Mouse (Mus musculus) kidney, postnatal 25 days (tissue): ENCODE data around the gene Nr2f6.
A peak's percentile ranks its signal among the peaks of the same experiment; 100 is the strongest.

Experiments used
- DNase-seq, 2 experiments: peaks; one replicate each; pipeline ENCODE4 v3.0.0; 2021; ENCODE audit warnings: mixed read lengths in 2 of 2

Nr2f6 gene

GRCm38 (mm10) chr8:71388267-71388666 is 6.5 kb upstream of the Nr2f6 start:
- peak in 1 of 2 experiments; percentile 58 for DNase-seq

GRCm38 (mm10) chr8:71385212-71385835 is 3.6 kb upstream of the Nr2f6 start:
- peak; percentile 38 to 47 for DNase-seq

DNA sequence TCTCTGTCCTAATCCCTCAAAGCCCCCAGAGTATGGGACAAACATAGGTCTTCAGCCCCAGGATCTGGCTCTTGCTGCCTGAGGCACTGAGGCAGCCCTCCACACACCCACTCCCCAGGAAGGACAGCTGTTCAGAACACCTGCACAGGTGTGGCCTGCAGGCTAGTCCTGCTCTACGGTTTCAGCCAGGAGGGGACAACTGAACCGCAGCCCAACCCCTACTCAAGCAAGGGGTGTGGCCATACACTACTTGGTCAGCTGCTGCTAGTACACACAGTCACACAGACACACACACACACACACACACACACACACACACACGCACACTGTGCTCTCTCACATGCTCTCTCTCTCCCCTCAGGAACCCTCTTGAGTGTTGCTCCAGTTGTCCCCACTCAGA is 2.1 kb upstream of the Nr2f6 start:
- peak in 1 of 2 experiments; percentile 55 for DNase-seq

DNA sequence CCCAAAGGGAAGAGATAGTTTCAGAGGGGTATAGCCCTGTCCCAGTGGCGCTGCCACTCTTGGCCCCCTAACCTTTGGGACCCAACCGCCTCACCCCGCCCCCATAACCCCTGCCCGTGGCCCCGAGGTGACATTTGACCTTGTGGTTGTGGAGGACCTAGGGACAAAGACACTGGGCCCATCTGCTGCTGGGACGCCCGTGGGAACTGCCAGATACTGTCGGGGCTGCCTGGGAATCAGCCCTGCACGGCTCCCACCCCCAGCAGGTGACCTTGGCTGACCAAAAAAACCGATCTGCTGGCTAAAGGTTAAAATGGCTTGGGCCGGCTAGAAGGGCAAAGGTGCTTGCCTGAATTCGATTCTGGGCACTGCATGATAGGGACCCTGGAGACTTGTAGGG is 1.6 kb upstream of the Nr2f6 start:
- peak; percentile 51 to 72 for DNase-seq

GRCm38 (mm10) chr8:71381971-71382961 is 506 bp upstream of the Nr2f6 start:
- peak; percentile 90 to 95 for DNase-seq

GRCm38 (mm10) chr8:71380178-71381171 is 1.3 kb downstream of the Nr2f6 start:
- DNase-seq: peak; percentile 44 to 75

DNA sequence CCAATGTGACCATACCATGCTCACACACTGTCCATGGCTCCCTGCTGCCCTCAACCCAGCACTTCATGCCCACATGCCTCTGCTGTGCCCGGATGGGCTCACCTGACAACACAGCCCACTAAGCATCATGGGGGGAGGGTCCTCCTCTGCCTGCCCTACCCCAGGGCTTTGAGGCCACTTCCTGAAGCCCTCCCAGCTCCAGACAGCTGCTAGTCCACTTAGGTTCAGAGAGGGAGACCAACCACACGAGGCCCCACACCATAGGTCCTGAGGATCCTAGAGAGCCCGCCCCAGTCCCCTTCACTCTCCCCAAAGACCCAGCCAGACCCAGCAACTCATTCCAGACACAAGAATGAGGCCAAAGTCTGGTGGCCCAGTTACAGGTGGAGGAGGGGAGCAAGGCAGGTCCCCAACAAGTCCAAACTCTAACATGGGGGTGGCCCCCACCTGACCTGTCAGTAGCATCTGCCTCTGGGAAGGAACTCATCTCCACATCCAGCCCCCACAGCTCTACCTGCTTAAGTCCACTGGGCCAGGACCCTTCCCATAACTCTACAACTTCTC is 2.2 kb downstream of the Nr2f6 start:
- peak; percentile 58 to 80 for DNase-seq

GRCm38 (mm10) chr8:71379008-71379407 is 2.8 kb downstream of the Nr2f6 start:
- DNase-seq: no peak

- DNase-seq: peak; percentile 60 to 76
Observed at GRCm38 (mm10) chr8:71376423-71377030, 5.2 kb downstream of the Nr2f6 start.

DNA sequence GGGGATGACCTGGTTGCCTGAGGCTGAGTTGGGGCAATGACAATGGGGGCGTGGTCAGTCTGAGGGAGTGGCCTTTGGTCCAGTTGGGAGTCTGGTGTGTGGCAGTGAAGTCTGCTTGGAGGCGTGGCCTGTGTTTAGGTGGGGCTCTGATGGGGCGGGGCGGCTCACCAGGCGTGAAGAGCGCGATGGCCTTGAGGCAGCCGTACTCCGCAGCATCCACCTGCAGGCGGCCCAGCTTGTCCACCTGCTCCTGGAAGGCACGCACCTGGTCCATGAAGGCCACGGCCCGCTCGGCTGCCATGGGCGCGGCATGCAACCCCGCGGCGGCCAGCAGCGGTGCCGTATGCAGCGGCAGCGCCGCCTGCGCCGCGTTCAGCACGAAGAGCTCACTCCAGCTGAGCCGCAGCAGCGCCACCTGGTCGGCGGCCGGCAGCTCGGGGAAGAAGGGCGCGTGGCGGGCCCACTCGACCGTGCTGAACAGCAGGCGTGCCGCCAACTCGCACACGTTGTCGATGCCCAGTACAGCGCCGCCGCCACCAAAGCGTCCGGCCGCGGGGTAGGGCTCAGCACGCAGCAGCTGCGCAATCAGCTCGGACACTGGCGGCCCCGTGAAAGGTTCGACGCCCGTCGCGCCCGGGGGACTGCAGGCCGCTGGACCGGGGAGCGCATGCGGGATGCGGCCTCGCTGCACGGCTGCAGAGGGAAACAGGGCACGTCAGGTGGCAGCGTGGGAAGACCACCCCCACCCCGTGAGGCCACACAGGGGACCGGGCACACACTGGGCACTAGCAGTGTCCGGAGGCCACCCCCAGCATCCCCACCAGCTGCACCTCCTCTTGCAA is 6.0 kb downstream of the Nr2f6 start:
- DNase-seq: peak; percentile 92 to 95

DNA sequence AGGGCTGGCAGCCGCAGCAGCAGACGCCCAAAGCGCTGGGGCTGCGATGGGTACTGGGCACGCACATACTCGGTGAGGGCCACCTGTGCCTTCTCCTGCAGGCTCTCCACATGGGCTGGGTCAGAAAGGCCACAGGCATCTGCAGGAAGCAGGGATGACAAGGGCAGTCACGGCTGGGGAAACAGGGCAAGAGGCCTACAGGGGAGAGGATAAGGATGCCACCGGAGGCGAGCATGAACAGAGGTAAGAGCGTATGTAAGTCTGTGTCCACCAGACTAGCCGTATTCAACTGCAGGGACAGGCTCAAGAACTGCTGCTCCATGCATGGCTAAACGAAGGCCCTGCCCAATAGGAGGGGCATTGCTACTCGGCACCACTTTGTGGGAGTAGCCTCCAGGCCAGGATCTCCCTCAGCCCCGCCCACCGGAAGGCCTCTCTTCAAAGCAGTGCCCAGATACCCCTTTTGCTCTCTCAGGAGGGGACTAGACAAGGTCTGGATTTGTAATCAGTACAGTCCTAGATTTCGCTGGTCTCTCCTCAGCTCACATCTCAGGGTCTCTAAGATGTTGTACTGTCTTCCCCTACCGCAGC is 7.0 kb downstream of the Nr2f6 start:
- peak; percentile 72 to 82 for DNase-seq

DNA sequence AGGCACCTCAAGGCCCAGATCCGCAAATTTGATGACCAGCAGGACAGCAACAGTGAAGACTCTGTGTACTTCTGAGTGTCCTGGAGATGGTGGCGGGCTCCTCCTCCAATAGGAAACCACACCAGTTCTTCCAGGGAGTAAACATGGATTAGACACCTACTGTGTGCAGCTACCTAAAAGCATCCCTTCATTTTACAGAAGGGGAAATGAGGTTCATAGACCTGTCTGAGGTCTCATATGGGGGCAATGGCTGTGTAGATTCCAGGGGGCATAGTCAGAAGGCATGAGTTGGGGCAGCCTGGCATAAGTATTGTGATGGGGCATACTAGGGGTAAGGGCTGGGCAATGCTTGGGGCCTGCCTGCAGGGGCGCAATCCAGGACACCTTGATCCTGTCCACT is 8.8 kb downstream of the Nr2f6 start:
- DNase-seq: no peak

DNA sequence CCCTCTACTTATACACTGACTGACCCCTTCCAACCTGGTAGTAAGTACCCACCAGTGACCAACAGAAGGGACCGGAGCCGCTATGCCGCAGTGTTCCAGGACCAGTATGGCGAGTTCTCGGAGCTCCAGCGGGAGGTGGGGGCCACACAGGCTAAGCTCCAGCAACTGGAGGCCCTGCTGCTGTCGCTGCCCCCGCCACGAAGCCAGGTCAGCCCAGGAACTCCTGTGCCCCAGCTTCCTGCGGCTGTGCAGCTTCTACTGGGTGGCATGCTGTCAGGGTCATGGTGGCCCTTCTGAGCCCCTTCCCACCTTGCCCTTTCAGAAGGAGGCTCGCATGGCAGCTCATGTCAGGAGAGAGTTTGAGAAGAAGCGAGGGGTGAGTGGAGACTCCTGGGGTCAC is 9.3 kb downstream of the Nr2f6 start:
- DNase-seq: peak in 1 of 2 experiments; percentile 57

- peak; percentile 97 to 99 for DNase-seq
Observed at GRCm38 (mm10) chr8:71371236-71371848, 10.4 kb downstream of the Nr2f6 start, which contains the start of gene Ocel1. TSS of gene Ocel1 (plus strand) at chr8:71371298.

DNA sequence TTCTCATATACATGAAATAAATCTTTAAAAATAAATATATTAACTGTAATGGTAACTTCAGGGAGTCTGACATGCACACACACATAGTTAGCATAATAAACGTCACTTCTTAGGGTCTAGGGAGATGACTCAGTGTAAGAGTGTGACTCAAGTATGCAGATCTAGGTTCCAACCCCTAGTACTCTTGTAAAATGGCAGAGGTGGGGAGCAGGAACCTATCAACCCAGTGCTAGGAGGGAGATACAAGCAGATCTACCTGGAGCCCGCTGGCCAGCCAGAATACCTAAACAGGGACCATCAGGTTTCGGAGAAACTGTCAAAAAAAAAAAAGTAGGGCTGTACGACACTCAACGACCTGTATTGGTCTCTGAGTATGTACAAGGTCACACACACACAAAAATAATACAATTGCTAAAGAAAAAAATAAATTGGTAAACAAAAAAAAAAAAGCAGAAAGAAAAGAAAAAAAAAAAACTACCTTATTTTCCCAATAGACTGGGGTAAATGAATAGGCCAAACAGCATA is 11.0 kb downstream of the Nr2f6 start:
- DNase-seq: peak in 1 of 2 experiments; percentile 41

GRCm38 (mm10) chr8:71369040-71369718 is 12.6 kb downstream of the Nr2f6 start:
- DNase-seq: peak in 1 of 2 experiments; percentile 30

DNA sequence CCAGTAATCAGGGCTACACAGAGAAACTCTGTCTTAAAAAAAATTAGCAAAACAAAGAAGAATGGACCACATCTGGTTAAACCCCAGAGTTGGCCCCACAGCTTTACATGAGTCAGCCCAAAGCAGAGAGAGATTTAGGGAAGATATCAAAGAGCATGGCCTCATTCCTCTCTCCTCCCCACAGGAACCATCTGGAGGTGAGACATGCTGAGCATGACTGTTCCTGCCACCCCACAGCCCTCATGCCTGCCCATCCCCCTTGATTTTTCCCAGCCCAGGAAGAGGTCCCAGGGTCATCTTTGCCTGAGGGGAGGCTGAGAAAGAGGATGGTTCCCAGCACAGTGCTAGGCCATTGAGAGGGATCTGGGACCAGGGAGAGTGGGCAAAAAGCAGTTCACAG is 13.4 kb downstream of the Nr2f6 start:
- DNase-seq: peak in 1 of 2 experiments; percentile 35

DNA sequence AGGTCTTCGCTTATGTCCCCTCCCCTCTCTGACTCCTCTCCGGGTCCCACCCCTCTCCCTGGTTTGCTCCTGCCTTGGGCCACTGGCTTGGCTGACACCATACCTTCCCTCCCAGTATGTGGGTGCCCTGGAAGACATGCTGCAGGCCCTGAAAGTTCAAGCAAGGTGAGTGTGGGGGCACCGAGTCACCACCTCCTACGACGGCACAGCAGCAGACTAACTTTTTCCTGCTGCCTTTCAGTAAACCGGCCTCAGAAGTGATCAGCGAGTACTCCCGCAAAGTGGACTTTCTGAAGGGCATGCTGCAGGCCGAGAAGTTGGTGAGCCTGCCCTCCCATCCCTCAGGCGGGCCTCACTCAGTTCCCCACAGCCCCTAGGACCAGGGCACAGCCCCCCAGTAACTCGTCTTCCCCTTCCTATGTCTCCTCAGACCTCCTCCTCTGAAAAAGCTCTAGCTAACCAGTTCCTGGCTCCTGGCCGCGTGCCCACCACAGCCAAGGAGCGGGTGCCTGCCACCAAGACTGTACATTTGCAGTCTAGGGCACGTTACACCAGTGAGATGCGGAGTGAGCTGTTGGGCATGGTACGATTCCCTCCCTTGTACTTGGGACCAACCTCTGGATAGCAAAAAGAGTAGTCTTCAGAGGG is 14.1 kb downstream of the Nr2f6 start:
- DNase-seq: peak in 1 of 2 experiments; percentile 53
